Mouse (Mus musculus) kidney, adult 18-20 months (tissue): ENCODE measurements around the gene Ap5m1.

ENCODE experiments used
- DNase-seq: peaks from one replicate; pipeline ENCODE4 v3.0.0; 2021

The Ap5m1 gene

GRCm38 (mm10) chr14:49128544-49129263 lies 62.8 kb downstream of the Ap5m1 start:
- no peak for DNase-seq

- DNase-seq = no peak
Measured at GRCm38 (mm10) chr14:49132391-49132790, 66.5 kb downstream of the Ap5m1 start.

- DNase-seq = no peak
Measured at GRCm38 (mm10) chr14:49138171-49138570, 72.3 kb downstream of the Ap5m1 start.

- DNase-seq = no peak
Measured at GRCm38 (mm10) chr14:49140756-49141155, 74.9 kb downstream of the Ap5m1 start.
